Mouse (Mus musculus): Measurements from ENCODE around the gene Ranbp9. TPM values are rescaled to one million over a fixed set of nuclear protein-coding genes. Genes with fewer than 3 reads are reported as not detected.

The Ranbp9 gene
- polyA plus RNA-seq, 1 experiment from 2014 or later = 15.4 TPM

DNA sequence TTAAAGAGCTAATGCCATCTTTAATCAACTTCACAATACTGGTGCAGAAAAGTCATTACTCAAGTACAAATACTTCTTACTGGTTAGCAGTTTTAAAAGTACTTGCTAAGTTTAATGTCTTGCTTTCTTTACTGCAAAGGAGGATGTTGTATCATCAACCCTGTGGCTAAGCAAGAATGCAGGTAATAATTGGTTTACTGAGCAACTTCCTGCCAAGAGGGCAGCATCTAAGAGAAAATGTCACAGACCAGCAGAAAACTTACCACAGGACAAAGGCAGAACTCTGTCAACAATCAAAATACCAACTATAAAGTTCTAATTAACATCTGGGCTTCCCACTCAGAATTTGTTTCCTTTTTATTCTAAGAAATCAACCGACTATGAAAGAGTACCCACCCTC, 65.8 kb downstream of the Ranbp9 start:
- Histone ChIP-seq H3K9ac (ENCODE audit: low read length) (no peak overlapping the region), H3K27ac (ENCODE audit: low read depth, low read length) (no peak overlapping the region), H3K4me3 (ENCODE audit: low read depth, low read length) (no peak overlapping the region), H3K36me3 (ENCODE audit: control insufficient read depth, insufficient read depth, low read length) (peaks cover 74% of the 10 kb centered on the region), H3K27me3 (replicated peaks; ENCODE audit: control insufficient read depth, insufficient read depth, low read length) (no peaks in the 10 kb centered on the region), H3K4me1 (ENCODE audit: control insufficient read depth, insufficient read depth, low read length) (no peaks in the 10 kb centered on the region), H3K4me2 (ENCODE audit: low read length) (no peak overlapping the region), H3K9me3 (replicated peaks; ENCODE audit: control insufficient read depth, low read length) (no peaks in the 10 kb centered on the region)
- DNase-seq (ENCODE audit: low spot score) (no peak), ATAC-seq (no peak)
- WGBS = 91% methylated on average over 1 of the region's 1 CpGs

DNA sequence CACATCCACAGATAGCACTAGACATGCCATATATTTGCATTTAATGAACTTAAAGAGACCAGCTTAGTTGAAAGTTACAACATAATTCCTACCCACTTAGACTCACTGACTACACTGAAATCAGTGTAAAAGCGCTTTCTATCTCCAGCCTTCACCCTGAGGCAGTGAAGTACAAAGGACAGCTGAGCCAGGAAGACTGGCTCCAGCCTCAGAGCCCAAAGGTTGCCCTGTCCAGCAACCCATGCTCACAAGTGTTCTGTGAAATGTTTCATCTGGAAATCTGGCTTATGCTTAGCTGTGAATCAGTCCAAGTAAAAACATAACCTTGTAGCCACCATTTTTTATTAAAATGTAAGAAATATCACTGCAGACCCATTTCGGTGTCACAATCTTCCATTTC, 67.5 kb downstream of the Ranbp9 start:
- WGBS = 97% methylated on average over 2 of the region's 2 CpGs
- no peak for DNase-seq (ENCODE audit: low spot score)
- Histone ChIP-seq H3K4me1 (ENCODE audit: control insufficient read depth, insufficient read depth, low read length) (no peaks in the 10 kb centered on the region), H3K4me3 (ENCODE audit: low read depth, low read length) (no peak overlapping the region), H3K9me3 (replicated peaks; ENCODE audit: control insufficient read depth, low read length) (no peaks in the 10 kb centered on the region), H3K4me2 (ENCODE audit: low read length) (no peak overlapping the region), H3K27ac (ENCODE audit: low read depth, low read length) (no peak overlapping the region), H3K36me3 (ENCODE audit: control insufficient read depth, insufficient read depth, low read length) (peaks cover 59% of the 10 kb centered on the region), H3K9ac (ENCODE audit: low read length) (no peak overlapping the region), H3K27me3 (replicated peaks; ENCODE audit: control insufficient read depth, insufficient read depth, low read length) (no peaks in the 10 kb centered on the region)
- ATAC-seq = no peak

DNA sequence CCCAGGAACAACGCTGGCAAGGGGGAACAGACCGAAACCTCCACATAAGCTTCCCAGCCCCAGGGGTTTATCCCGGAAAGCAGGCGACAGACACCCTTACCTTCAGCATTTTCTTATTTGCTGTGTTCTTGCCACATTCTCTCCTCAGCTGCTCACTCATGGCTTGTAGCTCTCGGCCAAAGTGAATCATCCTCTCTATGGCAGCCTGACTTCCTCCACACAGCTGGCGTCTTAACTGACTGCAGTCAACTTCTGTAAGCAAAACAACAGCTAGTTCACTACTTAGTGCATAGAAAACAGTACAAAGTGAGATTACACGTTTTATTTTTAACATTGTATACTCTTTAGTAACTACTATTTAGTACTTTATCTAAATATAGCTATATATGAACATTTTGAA, 68.8 kb downstream of the Ranbp9 start:
- peaks cover 60% of the 10 kb centered on the region for H3K36me3 ChIP-seq (ENCODE audit: control insufficient read depth, insufficient read depth, low read length)
- H3K4me1 ChIP-seq (ENCODE audit: control insufficient read depth, insufficient read depth, low read length) = no peaks in the 10 kb centered on the region

DNA sequence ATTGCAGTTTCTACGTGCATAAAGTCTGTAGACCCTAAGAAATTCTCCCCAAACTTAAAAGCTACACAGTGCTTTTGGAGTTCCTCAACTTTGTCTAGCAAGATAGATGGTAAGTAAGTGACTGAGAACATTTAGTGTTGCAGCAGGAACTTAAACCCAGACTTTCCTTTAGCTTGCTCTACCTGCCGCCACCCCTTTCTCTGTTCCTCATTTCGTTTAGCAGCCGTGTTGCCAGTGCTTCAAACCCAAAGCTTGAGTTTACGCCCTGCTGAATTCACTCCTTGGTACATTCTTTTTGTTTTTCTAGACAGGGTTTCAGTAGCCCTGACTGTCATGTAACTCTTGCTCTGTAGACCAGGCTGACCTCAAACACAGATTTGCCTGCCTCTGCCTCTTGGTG, 81.5 kb downstream of the Ranbp9 start:
- Histone ChIP-seq H3K4me2 (ENCODE audit: low read length) (peak overlapping the region; percentile 79), H3K4me3 (ENCODE audit: low read depth, low read length) (no peak overlapping the region), H3K27ac (ENCODE audit: low read depth, low read length) (no peak overlapping the region), H3K27me3 (replicated peaks; ENCODE audit: control insufficient read depth, insufficient read depth, low read length) (no peaks in the 10 kb centered on the region), H3K36me3 (ENCODE audit: control insufficient read depth, insufficient read depth, low read length) (peaks cover 40% of the 10 kb centered on the region), H3K9ac (ENCODE audit: low read length) (no peak overlapping the region), H3K9me3 (replicated peaks; ENCODE audit: control insufficient read depth, low read length) (no peaks in the 10 kb centered on the region), H3K4me1 (ENCODE audit: control insufficient read depth, insufficient read depth, low read length) (no peaks in the 10 kb centered on the region)
- WGBS = 82% methylated on average over 5 of the region's 5 CpGs
- no peak for ATAC-seq
- DNase-seq (ENCODE audit: low spot score) = no peak

More for the DNA sequence above, 68.8 kb downstream of the Ranbp9 start:
- 88% methylated on average over 7 of the region's 7 CpGs for WGBS
- no peak for DNase-seq (ENCODE audit: low spot score)
- no peak for ATAC-seq
- Histone ChIP-seq H3K27me3 (replicated peaks; ENCODE audit: control insufficient read depth, insufficient read depth, low read length) (no peaks in the 10 kb centered on the region), H3K9ac (ENCODE audit: low read length) (no peak overlapping the region), H3K27ac (ENCODE audit: low read depth, low read length) (no peak overlapping the region), H3K9me3 (replicated peaks; ENCODE audit: control insufficient read depth, low read length) (no peaks in the 10 kb centered on the region), H3K4me3 (ENCODE audit: low read depth, low read length) (no peak overlapping the region), H3K4me2 (ENCODE audit: low read length) (no peak overlapping the region)

DNA sequence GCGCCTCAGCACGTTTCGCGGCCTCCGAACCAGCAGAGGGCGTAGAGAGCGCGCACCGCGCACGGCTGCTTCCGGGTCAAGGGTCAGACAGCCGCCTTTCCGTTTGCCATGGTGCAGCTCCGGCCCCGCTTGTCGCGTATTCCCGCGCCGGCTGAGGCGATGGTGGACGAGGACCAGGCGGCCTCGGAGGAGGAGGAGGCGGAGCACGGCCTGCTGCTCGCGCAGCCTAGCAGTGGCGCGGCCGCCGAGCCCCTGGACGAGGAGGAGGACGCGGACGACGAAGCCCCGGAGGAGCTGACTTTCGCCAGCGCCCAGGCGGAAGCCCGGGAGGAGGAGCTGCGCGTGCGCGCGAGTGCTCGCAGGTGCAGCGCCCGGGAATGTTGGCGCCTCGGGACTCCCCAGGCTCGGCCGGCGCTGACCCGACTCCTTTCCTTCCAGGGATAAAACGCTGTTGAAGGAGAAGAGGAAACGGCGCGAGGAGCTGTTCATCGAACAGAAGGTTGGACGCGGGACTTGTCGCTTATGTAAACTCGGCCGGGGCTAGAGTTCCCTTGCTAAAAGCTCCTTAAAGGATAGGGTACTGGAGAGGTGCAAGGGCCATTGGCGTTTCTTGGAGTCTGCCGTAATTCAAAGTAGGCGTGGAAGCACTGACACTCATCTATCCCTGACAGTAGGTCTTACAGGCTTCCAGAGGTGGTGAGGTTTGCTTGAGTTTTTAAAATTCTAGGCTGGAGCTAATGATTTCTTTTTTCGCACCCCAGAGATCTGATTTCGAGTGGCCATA, 82.6 kb downstream of the Ranbp9 start, which contains the start of gene Nol7:
TSS of gene Nol7 (plus strand) at position 94 of the 784 bp plus-strand sequence.
- H3K36me3 ChIP-seq (ENCODE audit: control insufficient read depth, insufficient read depth, low read length) = peaks cover 36% of the 10 kb centered on the region

DNA sequence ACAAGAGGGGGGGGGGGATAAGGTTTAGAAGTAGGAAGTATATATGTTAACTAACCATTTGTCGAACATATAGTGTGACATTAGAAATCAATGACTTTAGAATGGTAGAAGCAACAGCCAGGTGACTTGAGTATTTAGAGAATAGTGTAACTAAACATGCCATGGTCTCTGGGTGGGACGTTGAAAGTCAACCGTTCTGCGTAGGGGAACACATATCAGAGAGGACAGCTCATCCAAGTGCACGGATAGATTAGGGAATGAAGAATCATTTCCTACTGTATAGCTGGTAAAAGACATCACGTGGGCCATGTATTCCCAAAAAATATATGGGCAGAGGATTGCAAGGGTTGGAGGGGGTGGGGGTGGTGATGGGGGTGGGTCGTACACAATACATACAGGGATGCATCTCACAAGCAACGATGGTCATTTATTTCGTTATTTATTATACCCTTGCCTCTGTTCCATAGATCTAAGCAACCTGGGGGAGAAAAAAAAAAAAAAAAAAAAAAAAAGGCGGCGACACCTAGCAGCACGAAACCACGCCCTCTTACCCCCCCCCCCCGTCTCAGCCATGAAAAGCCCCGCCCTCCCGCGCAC, 83.3 kb downstream of the Ranbp9 start:
- DNase-seq (ENCODE audit: low spot score) = no peak
- ATAC-seq = no peak; the same call in 1 of the 2 replicates
- Histone ChIP-seq H3K4me3 (ENCODE audit: low read depth, low read length) (peak overlapping the region; percentile 85), H3K4me2 (ENCODE audit: low read length) (peak overlapping the region; percentile 79; the same call in 1 of the 2 replicates), H3K9ac (ENCODE audit: low read length) (no peak overlapping the region), H3K27me3 (replicated peaks; ENCODE audit: control insufficient read depth, insufficient read depth, low read length) (no peaks in the 10 kb centered on the region), H3K4me1 (ENCODE audit: control insufficient read depth, insufficient read depth, low read length) (no peaks in the 10 kb centered on the region), H3K36me3 (ENCODE audit: control insufficient read depth, insufficient read depth, low read length) (peaks cover 30% of the 10 kb centered on the region), H3K9me3 (replicated peaks; ENCODE audit: control insufficient read depth, low read length) (no peaks in the 10 kb centered on the region), H3K27ac (ENCODE audit: low read depth, low read length) (no peak overlapping the region)
- WGBS = 60% methylated on average over 12 of the region's 17 CpGs

More for the DNA sequence above, 82.6 kb downstream of the Ranbp9 start, which contains the start of gene Nol7:
- H3K4me2 ChIP-seq (ENCODE audit: low read length) = peak within 1 kb of the TSS; percentile 79
- no peaks in the 10 kb centered on the region for H3K4me1 ChIP-seq (ENCODE audit: control insufficient read depth, insufficient read depth, low read length)
- DNase-seq (ENCODE audit: low spot score) = peak; percentile 95
- no peaks in the 10 kb centered on the region for H3K9me3 ChIP-seq (replicated peaks; ENCODE audit: control insufficient read depth, low read length)
- H3K27ac ChIP-seq (ENCODE audit: low read depth, low read length) = peak within 1 kb of the TSS; percentile 94
- H3K9ac ChIP-seq (ENCODE audit: low read length) = peak within 1 kb of the TSS; percentile 85
- ATAC-seq = peak; percentile 94
- peak within 1 kb of the TSS; percentile 85 for H3K4me3 ChIP-seq (ENCODE audit: low read depth, low read length)
- WGBS = 2% methylated on average over 72 of the region's 72 CpGs
- no peaks in the 10 kb centered on the region for H3K27me3 ChIP-seq (replicated peaks; ENCODE audit: control insufficient read depth, insufficient read depth, low read length)

- Histone ChIP-seq H3K9me3 (replicated peaks; ENCODE audit: control insufficient read depth, low read length) (no peaks in the 10 kb centered on the region), H3K4me1 (ENCODE audit: control insufficient read depth, insufficient read depth, low read length) (no peaks in the 10 kb centered on the region), H3K27me3 (replicated peaks; ENCODE audit: control insufficient read depth, insufficient read depth, low read length) (no peaks in the 10 kb centered on the region), H3K36me3 (ENCODE audit: control insufficient read depth, insufficient read depth, low read length) (peaks cover 10% of the 10 kb centered on the region; the same call in 1 of the 2 replicates), H3K9ac (ENCODE audit: low read length) (no peak overlapping the region), H3K27ac (ENCODE audit: low read depth, low read length) (no peak overlapping the region), H3K4me2 (ENCODE audit: low read length) (no peak overlapping the region), H3K4me3 (ENCODE audit: low read depth, low read length) (no peak overlapping the region)
- ATAC-seq = no peak
- DNase-seq (ENCODE audit: low spot score) = no peak
- 97% methylated on average over 10 of the region's 10 CpGs for WGBS
Measured at GRCm38 (mm10) chr13:43385321-43385720, 95.8 kb downstream of the Ranbp9 start.

DNA sequence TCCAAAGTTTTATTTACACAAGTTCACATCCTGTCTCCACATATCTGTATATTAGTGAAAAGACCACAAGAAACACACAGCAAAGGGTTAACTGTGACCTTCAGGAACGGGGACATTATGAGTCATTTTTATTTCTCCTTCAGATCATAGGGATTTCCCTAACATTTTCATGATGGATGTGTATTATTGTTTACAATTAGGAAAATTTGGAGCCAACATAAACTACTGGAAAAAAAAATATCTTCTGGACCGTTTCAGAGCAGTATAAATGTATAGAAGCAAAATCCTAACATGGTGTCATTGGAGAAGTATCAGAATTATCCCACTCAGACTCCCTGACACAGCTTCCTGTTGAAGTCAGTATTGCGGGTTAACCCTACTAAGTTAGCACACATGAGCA, 101.1 kb downstream of the Ranbp9 start:
- H3K9me3 ChIP-seq (replicated peaks; ENCODE audit: control insufficient read depth, low read length) = no peaks in the 10 kb centered on the region
- peaks cover 26% of the 10 kb centered on the region for H3K36me3 ChIP-seq (ENCODE audit: control insufficient read depth, insufficient read depth, low read length)
- DNase-seq (ENCODE audit: low spot score) (no peak), ATAC-seq (no peak)
- H3K27me3 ChIP-seq (replicated peaks; ENCODE audit: control insufficient read depth, insufficient read depth, low read length) = no peaks in the 10 kb centered on the region
- no peak overlapping the region for H3K4me2 ChIP-seq (ENCODE audit: low read length)
- no peak overlapping the region for H3K4me3 ChIP-seq (ENCODE audit: low read depth, low read length)
- no peak overlapping the region for H3K9ac ChIP-seq (ENCODE audit: low read length)
- no peaks in the 10 kb centered on the region for H3K4me1 ChIP-seq (ENCODE audit: control insufficient read depth, insufficient read depth, low read length)
- no peak overlapping the region for H3K27ac ChIP-seq (ENCODE audit: low read depth, low read length)
- 89% methylated on average over 3 of the region's 3 CpGs for WGBS

DNA sequence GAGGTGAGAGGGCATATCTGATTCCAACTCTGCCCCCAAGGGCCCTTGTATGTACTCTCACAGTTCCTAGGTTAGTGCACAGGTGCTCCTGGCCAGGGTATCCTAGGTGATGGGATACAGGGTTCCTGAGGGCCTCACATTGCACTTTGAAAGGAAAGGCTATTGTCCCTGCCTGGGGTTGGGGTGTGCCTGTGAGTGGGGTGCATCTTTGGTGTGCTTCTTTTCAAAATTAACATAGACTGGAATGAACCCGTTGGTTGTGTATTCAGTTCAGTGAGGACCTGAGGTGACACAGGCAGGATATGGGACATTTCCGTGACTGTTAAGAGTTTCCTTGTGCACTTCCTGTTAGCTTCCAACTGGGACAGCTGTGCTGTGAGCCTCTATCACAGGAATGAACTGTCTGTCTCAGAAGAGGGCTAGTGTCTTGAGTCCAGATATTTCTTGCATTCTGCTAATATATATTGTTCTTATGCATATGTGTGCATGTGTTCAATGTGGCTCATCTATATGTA, 106.1 kb downstream of the Ranbp9 start:
- H3K27ac ChIP-seq (ENCODE audit: low read depth, low read length) = no peak overlapping the region
- no peak for ATAC-seq
- no peak for DNase-seq (ENCODE audit: low spot score)
- no peaks in the 10 kb centered on the region for H3K27me3 ChIP-seq (replicated peaks; ENCODE audit: control insufficient read depth, insufficient read depth, low read length)
- 71% methylated on average over 2 of the region's 2 CpGs for WGBS
- H3K36me3 ChIP-seq (ENCODE audit: control insufficient read depth, insufficient read depth, low read length) = peaks cover 47% of the 10 kb centered on the region
- no peak overlapping the region for H3K4me3 ChIP-seq (ENCODE audit: low read depth, low read length)
- no peak overlapping the region for H3K9ac ChIP-seq (ENCODE audit: low read length)
- H3K4me2 ChIP-seq (ENCODE audit: low read length) = no peak overlapping the region
- H3K9me3 ChIP-seq (replicated peaks; ENCODE audit: control insufficient read depth, low read length) = 0 out of 2 replicates have a peak, but pooled peaks cover 3% of the 10 kb centered on the region
- H3K4me1 ChIP-seq (ENCODE audit: control insufficient read depth, insufficient read depth, low read length) = no peaks in the 10 kb centered on the region

Data from forebrain, embryonic 14.5 days (tissue).